Mouse (Mus musculus): ENCODE measurements around the gene Ctnnbip1.

Ctnnbip1 gene

GRCm38 (mm10) chr4:149517868-149518340 lies at the start of gene Ctnnbip1:
Gene Ctnnbip1, plus strand, starts transcription at chr4:149518236.
- in situ Hi-C loops (cut with MboI, MseI) = no loop called here

DNA sequence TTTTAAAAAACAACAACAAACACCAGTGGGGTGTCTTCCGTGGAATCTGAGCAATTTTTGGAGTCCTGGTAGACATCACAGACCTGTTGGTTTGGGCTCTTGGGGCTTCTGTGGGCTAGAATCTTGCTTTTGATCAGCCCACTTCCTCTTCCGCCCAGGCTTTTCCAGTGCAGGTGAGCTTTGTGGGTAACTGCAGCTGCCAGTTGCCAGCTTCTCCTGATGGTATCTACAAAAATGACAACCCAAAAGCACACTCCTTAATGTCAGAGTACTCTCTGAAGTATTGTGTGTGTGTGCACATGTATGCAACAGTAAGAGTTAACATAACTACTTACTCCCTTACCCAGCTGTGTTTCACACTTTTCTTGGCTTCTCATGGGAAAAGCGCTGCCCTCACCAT lies 48.5 kb upstream of the Ctnnbip1 start:
- in situ Hi-C loops (cut with MboI, MseI) = no loop called here

- in situ Hi-C loops (cut with MboI, MseI) = loop anchor here (10.0 kb wide), 1 partner anchor 570 kb away; no protein-coding TSS in a partner anchor
These were observed 42.9 kb upstream of the Ctnnbip1 start for GRCm38 (mm10) chr4:149475096-149475495.

- in situ Hi-C loops (cut with MboI, MseI) = loop anchor here (10.0 kb wide), 1 partner anchor 572 kb away; no protein-coding TSS in a partner anchor
These were observed 41.0 kb upstream of the Ctnnbip1 start, which contains the start of gene Tmem274 for GRCm38 (mm10) chr4:149477078-149477477. Gene Tmem274, plus strand, starts transcription at chr4:149477378.

- in situ Hi-C loops (cut with MboI, MseI) = no loop called here
These were observed 33.5 kb upstream of the Ctnnbip1 start for GRCm38 (mm10) chr4:149484566-149484965.

DNA sequence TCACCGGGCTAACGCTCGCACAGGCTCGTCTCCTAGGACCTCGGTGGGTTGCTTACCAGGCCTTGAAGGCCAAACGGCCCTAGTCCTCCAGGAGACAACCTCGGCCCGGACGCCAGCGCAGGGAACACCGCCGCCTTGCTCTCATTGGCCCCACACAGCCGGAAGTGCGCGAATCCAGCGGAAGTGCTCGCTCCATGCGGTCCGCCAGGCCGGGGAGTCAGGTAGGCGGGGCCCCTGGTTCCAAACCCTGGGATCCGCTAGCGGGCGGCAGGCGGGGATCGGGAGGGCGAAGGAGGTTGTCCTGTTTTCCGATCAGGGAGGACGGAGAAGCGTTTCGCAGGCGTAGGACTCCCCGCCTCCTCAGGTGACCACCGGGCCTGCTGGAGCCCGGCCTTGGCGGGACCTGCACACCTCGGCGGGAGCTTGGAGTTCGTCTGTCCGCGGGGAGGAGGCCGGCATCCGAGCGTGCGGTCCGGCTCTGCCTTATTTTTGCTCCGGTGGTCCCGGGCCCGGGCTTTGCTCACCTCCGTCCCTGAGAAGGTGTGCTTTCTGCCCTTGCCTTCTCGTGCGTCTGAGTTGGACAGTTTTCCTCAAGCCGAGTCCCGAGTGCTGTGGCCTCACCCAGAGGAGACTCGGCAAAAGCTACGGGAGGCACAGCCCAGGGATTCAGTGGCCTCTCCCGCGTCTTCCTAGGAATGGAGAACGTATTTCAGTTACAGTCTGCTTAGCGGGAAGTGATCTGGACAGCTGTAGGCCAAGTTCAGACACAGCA lies 32.8 kb upstream of the Ctnnbip1 start, which contains the start of the genes Nmnat1 and Lzic:
Gene Nmnat1, minus strand, starts transcription at position 150 of the 772 bp plus-strand sequence.
Gene Lzic, plus strand, starts transcription at position 177 of the 772 bp plus-strand sequence.
- in situ Hi-C loops (cut with MboI, MseI) = no loop called here

DNA sequence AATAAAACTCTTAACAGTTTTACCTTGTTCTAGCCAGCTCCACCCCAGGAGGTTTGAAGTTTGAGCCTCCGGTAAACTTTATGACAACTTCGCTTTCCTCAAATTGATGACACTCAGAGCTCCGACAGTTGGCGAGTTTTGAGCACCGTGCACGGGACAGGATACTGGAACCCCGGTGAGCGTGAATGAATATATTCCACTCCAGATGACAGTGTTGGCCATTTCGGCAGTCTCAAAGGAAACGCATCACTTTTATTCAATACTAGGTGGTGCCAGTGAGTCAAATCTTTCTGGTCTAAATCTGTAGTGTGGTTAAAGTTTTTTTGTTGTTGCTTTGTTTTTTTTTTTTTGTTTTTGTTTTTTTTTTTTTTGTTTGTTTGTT lies 32.2 kb upstream of the Ctnnbip1 start:
- in situ Hi-C loops (cut with MboI, MseI) = no loop called here

- in situ Hi-C loops (cut with MboI, MseI) = no loop called here
These were observed 30.3 kb upstream of the Ctnnbip1 start for GRCm38 (mm10) chr4:149487729-149488128.

DNA sequence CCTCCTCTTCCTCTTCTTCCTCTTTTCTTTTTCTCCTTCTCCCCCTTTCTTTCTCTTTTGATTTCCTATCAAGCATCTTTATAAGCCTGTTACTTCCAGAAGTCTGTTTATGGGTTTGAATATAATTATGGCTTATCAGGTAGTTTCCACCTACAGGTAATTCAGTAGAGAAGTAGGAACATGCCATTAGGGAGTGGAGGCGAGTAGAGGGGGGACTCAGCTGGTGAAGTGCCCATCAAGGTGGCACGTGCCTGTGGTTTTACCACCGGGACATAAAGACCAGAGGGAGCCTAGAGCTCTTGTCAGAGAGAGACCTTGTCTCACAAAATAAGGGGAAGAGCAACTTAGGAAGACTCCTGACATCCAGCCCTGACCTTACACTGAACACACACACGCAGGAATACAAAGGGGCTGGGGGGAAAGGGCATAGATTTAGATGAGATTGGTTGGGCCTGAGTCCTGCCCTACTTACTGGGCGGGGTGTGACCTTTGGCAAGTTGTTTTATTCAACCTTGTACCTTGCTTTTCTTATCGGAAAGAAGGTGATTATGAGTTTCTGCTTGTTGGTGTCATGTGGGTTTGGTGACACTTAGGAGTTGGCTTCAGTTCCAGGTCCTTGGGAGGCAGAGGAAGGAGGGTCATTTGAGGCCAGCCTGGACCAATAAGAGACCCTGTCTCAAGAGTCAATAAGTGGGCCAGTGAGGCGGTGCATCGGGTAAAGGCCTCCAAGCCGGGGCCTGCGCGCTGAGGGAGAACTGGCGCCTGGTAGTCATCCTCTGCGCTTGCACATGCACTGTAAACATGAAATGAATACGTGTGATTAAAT lies 28.4 kb upstream of the Ctnnbip1 start:
- in situ Hi-C loops (cut with MboI, MseI) = no loop called here

DNA sequence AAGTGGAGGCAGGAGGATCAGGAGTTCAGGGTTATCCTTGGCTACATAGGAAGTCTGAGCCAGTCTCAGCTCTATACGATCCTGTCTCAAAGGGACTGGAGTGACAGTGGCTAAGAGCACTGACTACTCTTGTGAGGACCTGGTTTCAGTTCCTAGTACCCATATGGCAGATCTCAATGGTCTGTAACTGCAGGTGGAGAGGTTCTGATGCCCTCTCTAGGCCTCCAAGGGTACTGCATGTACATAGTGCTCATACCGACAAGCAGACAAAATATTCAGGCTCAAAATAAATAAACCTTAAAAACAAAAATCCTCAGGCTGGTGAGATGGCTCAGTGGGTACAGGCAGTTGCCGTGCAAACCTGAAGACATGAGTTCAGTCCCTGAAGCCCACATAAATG lies 26.9 kb upstream of the Ctnnbip1 start:
- in situ Hi-C loops (cut with MboI, MseI) = no loop called here

- in situ Hi-C loops (cut with MboI, MseI) = no loop called here
These were observed 21.4 kb upstream of the Ctnnbip1 start for GRCm38 (mm10) chr4:149496612-149497011.

DNA sequence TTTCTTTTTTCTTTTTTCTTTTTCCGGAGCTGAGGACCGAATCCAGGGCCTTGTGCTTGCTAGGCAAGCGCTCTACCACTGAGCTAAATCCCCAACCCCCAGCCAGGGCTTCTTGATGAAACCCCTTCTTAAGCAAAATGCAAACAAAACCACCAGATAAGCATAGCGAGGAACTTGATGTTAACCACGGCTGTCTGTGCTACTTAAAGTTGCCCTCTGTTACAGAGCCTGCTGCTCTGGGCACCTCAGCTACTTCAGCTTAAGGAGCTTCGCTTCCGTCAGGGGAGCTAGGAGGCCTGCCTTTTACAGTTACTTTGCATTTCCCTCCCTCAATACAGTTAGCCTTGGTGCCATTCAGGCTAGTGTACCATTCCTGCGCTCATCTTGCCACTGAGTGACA lies 19.1 kb upstream of the Ctnnbip1 start:
- in situ Hi-C loops (cut with MboI, MseI) = no loop called here

GRCm38 (mm10) chr4:149499790-149500189 lies 18.2 kb upstream of the Ctnnbip1 start:
- in situ Hi-C loops (cut with MboI, MseI) = no loop called here

DNA sequence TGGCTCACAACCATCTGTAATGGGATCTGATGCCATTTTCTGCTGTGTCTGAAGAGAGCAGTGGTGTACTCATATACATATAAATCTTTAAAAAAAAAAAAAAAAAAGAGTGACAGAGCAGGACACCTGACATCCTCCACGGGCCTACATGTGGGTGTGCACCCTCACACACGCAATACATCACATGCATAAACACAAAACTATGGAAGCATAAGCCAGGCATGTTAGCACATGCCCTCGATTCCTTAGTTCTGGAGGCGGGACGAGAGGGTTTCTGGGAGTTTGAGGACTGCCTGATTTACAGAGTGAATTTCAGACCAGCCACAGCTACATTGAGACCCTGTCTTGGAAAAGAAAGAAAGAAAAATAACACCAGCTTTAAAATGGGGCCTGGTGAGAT lies 13.7 kb upstream of the Ctnnbip1 start:
- in situ Hi-C loops (cut with MboI, MseI) = no loop called here

DNA sequence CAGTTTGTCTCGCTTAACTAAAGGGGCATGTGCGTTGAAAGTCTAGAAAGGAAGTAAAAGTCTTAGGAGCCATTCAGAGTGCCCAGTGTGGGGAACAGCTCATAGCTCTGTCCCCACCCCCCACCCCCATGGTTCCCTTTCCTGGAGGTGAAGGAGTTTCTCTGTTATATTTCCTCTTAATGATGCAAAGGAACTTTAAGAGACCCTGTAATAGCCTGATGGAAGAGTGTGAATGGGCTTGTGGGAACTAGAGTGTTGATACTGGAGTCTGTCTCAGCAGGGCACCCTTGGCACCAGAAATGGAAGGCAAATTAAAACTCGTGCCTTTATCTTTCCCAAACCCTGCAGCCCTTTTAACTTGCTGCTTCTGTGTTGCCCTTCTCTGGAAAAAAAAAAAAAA lies 13.2 kb upstream of the Ctnnbip1 start:
- in situ Hi-C loops (cut with MboI, MseI) = no loop called here

- in situ Hi-C loops (cut with MboI, MseI) = no loop called here
These were observed 12.6 kb upstream of the Ctnnbip1 start for GRCm38 (mm10) chr4:149505261-149505967.

DNA sequence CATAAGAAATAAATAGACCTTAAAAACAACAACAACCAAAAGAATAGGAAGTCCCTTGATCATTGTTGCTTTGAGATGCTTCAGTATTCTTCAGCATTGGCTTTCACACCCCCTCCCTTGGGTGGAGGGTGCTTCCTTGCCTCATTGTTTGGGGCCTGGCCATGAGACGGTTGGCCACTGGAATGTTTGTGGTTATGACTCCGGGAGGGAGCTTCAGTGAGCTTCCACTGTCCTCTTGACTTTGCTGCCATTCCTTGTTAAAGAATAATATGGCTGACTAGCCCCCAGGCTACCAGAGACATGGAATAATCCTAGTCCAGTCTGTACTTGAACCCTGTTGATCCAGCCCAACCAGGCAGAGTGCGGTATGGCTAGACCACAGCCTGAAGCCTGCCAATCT lies 11.1 kb upstream of the Ctnnbip1 start:
- in situ Hi-C loops (cut with MboI, MseI) = no loop called here

GRCm38 (mm10) chr4:149511221-149511646 lies 6.8 kb upstream of the Ctnnbip1 start:
- in situ Hi-C loops (cut with MboI, MseI) = no loop called here

GRCm38 (mm10) chr4:149512072-149512471 lies 6.0 kb upstream of the Ctnnbip1 start:
- in situ Hi-C loops (cut with MboI, MseI) = no loop called here

- in situ Hi-C loops (cut with MboI, MseI) = no loop called here
These were observed 2.3 kb upstream of the Ctnnbip1 start for GRCm38 (mm10) chr4:149515706-149516105.

DNA sequence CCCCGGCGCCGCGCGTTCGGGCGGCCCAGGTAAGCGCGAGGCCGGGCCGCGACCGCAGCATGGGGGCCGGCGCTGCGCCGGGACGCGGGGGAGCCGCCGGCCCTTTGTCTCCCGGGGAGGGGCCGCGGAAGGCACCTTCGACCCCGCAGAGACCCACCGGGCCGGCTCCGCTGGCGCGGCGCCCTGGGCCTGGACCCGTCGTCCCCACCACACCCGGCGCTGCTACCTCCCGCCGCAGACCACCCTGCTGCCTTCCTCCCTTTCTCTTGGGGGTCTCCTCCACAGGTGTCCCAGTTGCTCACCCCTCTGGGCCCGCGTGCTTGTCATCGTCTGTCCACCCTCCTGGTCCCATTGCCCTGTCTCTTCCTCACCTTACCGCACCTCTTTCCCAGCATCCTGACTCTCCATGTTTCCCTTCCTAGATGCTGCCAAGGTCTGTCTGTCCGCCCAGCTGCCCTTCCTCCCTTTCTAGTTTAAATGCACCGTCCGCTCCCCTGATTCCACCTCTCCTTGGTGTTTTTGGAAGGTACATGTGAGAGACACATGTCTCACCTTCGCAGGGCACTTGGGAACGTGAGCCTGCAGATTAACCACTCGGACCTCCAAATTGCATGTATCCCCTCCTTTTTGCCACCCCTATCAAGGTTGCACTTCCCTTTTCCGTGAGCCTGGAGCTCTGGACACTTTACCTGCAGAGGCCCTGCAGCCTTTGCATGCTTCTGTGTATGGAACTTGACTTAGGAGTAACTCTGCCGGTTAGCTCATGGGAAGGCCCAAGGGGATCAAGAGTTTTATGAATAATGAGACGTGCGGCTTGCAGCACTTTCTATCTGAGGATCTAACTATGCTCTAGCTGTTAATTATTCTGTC lies 550 bp downstream of the Ctnnbip1 start:
- in situ Hi-C loops (cut with MboI, MseI) = no loop called here
